Mouse (Mus musculus) neural tube, embryonic 10.5 days (tissue): ENCODE measurements around the gene Vars.
"Not testable (repeated sequence)": the region's sequence is repeated elsewhere in the genome, so short reads cannot be mapped to it uniquely, and the experiment has no call there.

ENCODE experiments used
- DNase-seq: peaks from one replicate; pipeline ENCODE4 v3.0.0-alpha.2; 2017; ENCODE audit warnings: low spot score; ENCODE audit errors: extremely low spot score

The Vars gene

GRCm38 (mm10) chr17:35002153-35002865, 1.5 kb downstream of the Vars start:
- no peak for DNase-seq

- no peak for DNase-seq
Measured at GRCm38 (mm10) chr17:35003022-35003838, 2.4 kb downstream of the Vars start.

GRCm38 (mm10) chr17:35004075-35004717, 3.4 kb downstream of the Vars start:
- no peak for DNase-seq

GRCm38 (mm10) chr17:35005158-35005557, 4.4 kb downstream of the Vars start:
- DNase-seq, result no peak

- DNase-seq, result not testable (repeated sequence)
Measured at GRCm38 (mm10) chr17:35005902-35006301, 5.1 kb downstream of the Vars start.

- DNase-seq, result no peak
Measured at GRCm38 (mm10) chr17:35007387-35007991, 6.7 kb downstream of the Vars start.

- DNase-seq, result no peak
Measured at GRCm38 (mm10) chr17:35009586-35009985, 8.8 kb downstream of the Vars start.

- no peak for DNase-seq
Measured at GRCm38 (mm10) chr17:35011440-35011839, 10.7 kb downstream of the Vars start.

GRCm38 (mm10) chr17:35012430-35012829, 11.6 kb downstream of the Vars start:
- DNase-seq, result no peak

GRCm38 (mm10) chr17:35013221-35013620, 12.4 kb downstream of the Vars start:
- no peak for DNase-seq

GRCm38 (mm10) chr17:35015296-35015695, 14.5 kb downstream of the Vars start:
- DNase-seq, result no peak

GRCm38 (mm10) chr17:35016376-35016775, 15.6 kb downstream of the Vars start, which contains the start of gene Vwa7:
Gene Vwa7, plus strand, starts transcription at chr17:35016579.
- DNase-seq, result no peak

GRCm38 (mm10) chr17:35016791-35017705, 16.3 kb downstream of the Vars start:
- DNase-seq, result no peak

- no peak for DNase-seq
Measured at GRCm38 (mm10) chr17:35017706-35018030, 16.9 kb downstream of the Vars start.

GRCm38 (mm10) chr17:35018171-35018570, 17.4 kb downstream of the Vars start:
- DNase-seq, result no peak

- no peak for DNase-seq
Measured at GRCm38 (mm10) chr17:35019894-35020293, 19.1 kb downstream of the Vars start.

GRCm38 (mm10) chr17:35020551-35020950, 19.8 kb downstream of the Vars start:
- no peak for DNase-seq

GRCm38 (mm10) chr17:35021163-35021808, 20.5 kb downstream of the Vars start:
- DNase-seq, result peak; percentile 97

GRCm38 (mm10) chr17:35021842-35022477, 21.2 kb downstream of the Vars start:
- DNase-seq, result no peak
